Mouse (Mus musculus) liver, adult 2 months (tissue): ENCODE data around the gene Zpbp. TPM values are rescaled to one million over a fixed set of nuclear protein-coding genes. Genes with fewer than 3 reads are reported as not detected.

Source experiments
- DNase-seq: peaks from one replicate; pipeline ENCODE4 v3.0.0-alpha.2; 2011; ENCODE audit warnings: low read depth, low spot score; ENCODE audit errors: extremely low read depth
- H3K27ac ChIP-seq: fragments of 200-500 bp; replicated peaks from 2 replicates; pipeline ENCODE4 v1.5.1; 2012; ENCODE audit warnings: low read depth, mild to moderate bottlenecking, control low read depth, inconsistent platforms, low read length; ENCODE audit not compliant: insufficient read depth
- H3K27me3 ChIP-seq: fragments of 200-500 bp; 2 replicates; pipeline ENCODE4 v1.6.1; 2012; ENCODE audit warnings: mild to moderate bottlenecking, moderate library complexity, low read length, inconsistent platforms; ENCODE audit not compliant: control insufficient read depth, insufficient read depth
- H3K36me3 ChIP-seq: fragments of 200-500 bp; 2 replicates; pipeline ENCODE4 v1.6.1; 2012; ENCODE audit warnings: low read length, inconsistent platforms; ENCODE audit not compliant: control insufficient read depth, insufficient read depth
- H3K4me1 ChIP-seq: fragments of 200-500 bp; 2 replicates; pipeline ENCODE4 v1.6.1; 2011; ENCODE audit warnings: low read length; ENCODE audit not compliant: control insufficient read depth, insufficient read depth
- H3K4me3 ChIP-seq: fragments of 200-500 bp; 2 replicates; pipeline ENCODE4 v1.5.1; 2011; ENCODE audit warnings: low read depth, mild to moderate bottlenecking, control low read depth, low read length, moderate library complexity; ENCODE audit not compliant: insufficient read depth
- H3K79me2 ChIP-seq: fragments of 200-500 bp; 2 replicates; pipeline ENCODE4 v1.6.1; 2012; ENCODE audit warnings: inconsistent platforms, mild to moderate bottlenecking, low read length, moderate library complexity; ENCODE audit not compliant: control insufficient read depth, insufficient read depth
- H3K9ac ChIP-seq: fragments of 200-500 bp; 2 replicates; pipeline ENCODE4 v1.6.1; 2012; ENCODE audit warnings: low read depth, mild to moderate bottlenecking, control low read depth, inconsistent platforms, low read length
- CTCF ChIP-seq: fragments of 200-500 bp; IDR thresholded peaks from 2 replicates; pipeline ENCODE4 v1.5.1; 2011; ENCODE audit warnings: low read depth, low read length, control low read depth
- POLR2A ChIP-seq: fragments of 200-500 bp; IDR thresholded peaks from 2 replicates; pipeline ENCODE4 v1.6.1; 2011; ENCODE audit warnings: low read length, control low read depth; ENCODE audit not compliant: insufficient read depth; ENCODE audit errors: extremely low read depth
- WGBS: fragments of 180-500 bp; shearing (Covaris S2); methylation state at CpG from one replicate; pipeline ENCODE4 v1.1.7; 2018; 5-methylcytosine and 5-hydroxymethylcytosine counted together
- polyA plus RNA-seq: library from polyadenylated mRNA; depleted of rRNA; stranded (reverse); fragments of >200 nt; gene quantifications from 2 replicates; pipeline ENCODE4 v1.2.3, GENCODE M21; 2012; rRNA removed
- total RNA-seq: library from RNA; depleted of rRNA; stranded (reverse); fragments of >200 nt; gene quantifications from 2 replicates; pipeline ENCODE4 v1.2.3, GENCODE M21; 2014; rRNA removed

Gene Zpbp
- total RNA-seq: under 0.01 and 0.09 TPM in 2 replicates
- polyA plus RNA-seq: 0.01 TPM in 1 of 2 replicates, not detected in the other

- DNase-seq: peak; percentile 72
- H3K27me3 ChIP-seq: no peaks in the 10 kb centered on the region
- H3K9ac ChIP-seq: peak within 1 kb of the TSS; percentile 49; the same call in 1 of the 2 replicates
- H3K27ac ChIP-seq: no peak within 1 kb of the TSS
- peak within 1 kb of the TSS; percentile 52 for H3K4me3 ChIP-seq
- H3K79me2 ChIP-seq: no peaks in the 10 kb centered on the region
- no peaks in the 10 kb centered on the region for H3K36me3 ChIP-seq
- WGBS: 6% methylated on average over 66 of the region's 66 CpGs
- no peaks in the 10 kb centered on the region; the same call in 1 of the 2 replicates for H3K4me1 ChIP-seq
- TF ChIP-seq CTCF: peak; percentile 71
- TF ChIP-seq POLR2A: no peak
Measured at GRCm38 (mm10) chr11:11461635-11462560, at the start of gene Zpbp, which contains the start of gene Spata48. TSS of gene Zpbp (minus strand) at chr11:11462408. TSS of gene Spata48 (plus strand) at chr11:11462094.

DNA sequence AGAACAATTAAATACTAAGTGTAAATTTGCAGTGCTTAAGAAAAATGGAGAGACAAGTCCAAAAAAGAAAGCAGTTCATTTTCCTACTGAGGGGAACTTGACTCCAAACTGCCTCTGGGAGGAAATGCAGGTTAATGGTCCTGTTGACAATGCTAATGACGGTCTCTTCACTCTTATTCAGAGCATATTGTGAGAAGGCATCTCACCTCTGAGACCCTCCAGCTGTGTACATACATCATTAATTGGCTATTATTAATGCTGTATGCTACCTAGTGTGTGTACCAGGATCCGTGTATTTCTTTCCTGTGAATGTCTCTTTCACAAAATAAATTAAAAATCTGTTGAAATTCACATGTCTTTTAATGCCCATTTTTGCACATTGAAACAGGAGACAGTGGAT is 47.2 kb upstream of the Zpbp start:
- no peak overlapping the region for H3K27ac ChIP-seq
- TF ChIP-seq CTCF: no peak
- TF ChIP-seq POLR2A: no peak
- 39% methylated on average over 2 of the region's 2 CpGs for WGBS
- DNase-seq: no peak
- H3K27me3 ChIP-seq: no peaks in the 10 kb centered on the region
- no peaks in the 10 kb centered on the region for H3K36me3 ChIP-seq
- no peaks in the 10 kb centered on the region for H3K79me2 ChIP-seq
- no peak overlapping the region for H3K4me3 ChIP-seq
- H3K4me1 ChIP-seq: no peaks in the 10 kb centered on the region
- no peak overlapping the region for H3K9ac ChIP-seq

GRCm38 (mm10) chr11:11506187-11506586 is 44.0 kb upstream of the Zpbp start:
- Histone ChIP-seq H3K79me2 (no peaks in the 10 kb centered on the region), H3K9ac (no peak overlapping the region), H3K4me3 (no peak overlapping the region), H3K4me1 (no peaks in the 10 kb centered on the region), H3K27me3 (no peaks in the 10 kb centered on the region), H3K36me3 (no peaks in the 10 kb centered on the region), H3K27ac (no peak overlapping the region)
- no peak for TF ChIP-seq POLR2A
- no peak for TF ChIP-seq CTCF
- no peak for DNase-seq
- 77% methylated on average over 2 of the region's 2 CpGs for WGBS

DNA sequence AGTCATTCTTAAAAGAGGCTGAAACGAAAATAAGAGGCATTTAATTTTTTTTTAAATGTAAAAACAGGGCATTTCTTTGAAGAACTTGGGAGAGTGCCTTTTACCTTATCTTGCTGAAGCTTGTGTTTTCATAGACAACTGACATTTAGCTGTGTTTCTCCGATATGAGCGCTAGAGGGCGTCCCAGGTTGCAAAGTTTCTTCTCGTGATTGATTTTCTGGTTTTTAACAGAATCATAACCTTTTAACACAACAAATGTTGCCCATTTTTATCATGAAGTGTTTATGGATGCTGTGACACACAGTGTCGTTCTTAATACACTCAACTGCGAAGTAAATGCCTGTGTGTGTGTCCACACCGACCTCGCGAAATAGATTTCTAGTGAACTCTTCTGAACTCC is 37.7 kb upstream of the Zpbp start:
- no peaks in the 10 kb centered on the region for H3K36me3 ChIP-seq
- TF ChIP-seq POLR2A: no peak
- peak; percentile 23; the same call in 1 of the 2 replicates for TF ChIP-seq CTCF
- H3K27me3 ChIP-seq: no peaks in the 10 kb centered on the region
- no peaks in the 10 kb centered on the region for H3K4me1 ChIP-seq
- DNase-seq: peak; percentile 16
- H3K9ac ChIP-seq: no peak overlapping the region
- H3K27ac ChIP-seq: no peak overlapping the region
- H3K79me2 ChIP-seq: no peaks in the 10 kb centered on the region
- no peak overlapping the region for H3K4me3 ChIP-seq
- 20% methylated on average over 10 of the region's 10 CpGs for WGBS

GRCm38 (mm10) chr11:11495697-11496096 is 33.5 kb upstream of the Zpbp start:
- H3K27ac ChIP-seq: no peak overlapping the region
- H3K79me2 ChIP-seq: no peaks in the 10 kb centered on the region
- H3K4me3 ChIP-seq: no peak overlapping the region
- no peak overlapping the region for H3K9ac ChIP-seq
- WGBS: 84% methylated on average over 2 of the region's 2 CpGs
- H3K36me3 ChIP-seq: no peaks in the 10 kb centered on the region
- no peak for DNase-seq
- TF ChIP-seq CTCF (no peak), POLR2A (no peak)
- H3K4me1 ChIP-seq: no peaks in the 10 kb centered on the region
- H3K27me3 ChIP-seq: no peaks in the 10 kb centered on the region

DNA sequence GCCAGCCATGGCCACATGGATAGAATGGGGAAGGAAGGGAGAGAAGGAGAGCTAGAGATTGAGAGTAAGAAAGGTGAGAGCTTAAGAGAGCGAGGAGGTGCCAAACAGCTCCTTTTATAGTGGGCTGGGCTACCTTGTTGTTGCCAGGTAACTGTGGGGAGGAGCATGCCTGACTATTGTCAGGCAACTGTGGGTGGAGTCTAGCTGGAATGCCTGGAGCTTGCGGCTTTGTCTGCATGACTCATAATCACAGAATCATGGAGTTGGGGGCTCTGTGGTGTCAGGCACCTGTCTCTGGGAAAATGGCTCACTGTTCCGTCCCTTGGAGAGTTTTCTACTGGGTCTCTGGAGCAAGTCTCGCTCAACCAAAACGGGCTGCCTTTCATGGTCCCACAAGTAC is 29.8 kb upstream of the Zpbp start:
- Histone ChIP-seq H3K79me2 (no peaks in the 10 kb centered on the region), H3K4me1 (no peaks in the 10 kb centered on the region), H3K27me3 (no peaks in the 10 kb centered on the region), H3K36me3 (no peaks in the 10 kb centered on the region), H3K9ac (no peak overlapping the region), H3K27ac (no peak overlapping the region), H3K4me3 (no peak overlapping the region)
- TF ChIP-seq CTCF: no peak
- no peak for TF ChIP-seq POLR2A
- DNase-seq: no peak
- 76% methylated on average over 5 of the region's 5 CpGs for WGBS
